Mouse (Mus musculus) testis, adult 2 months (tissue): ENCODE measurements around the gene Parpbp. TPM values are rescaled to one million over a fixed set of nuclear protein-coding genes. Genes with fewer than 3 reads are reported as not detected.

ENCODE experiments used
- H3K27ac ChIP-seq: fragments of 200-500 bp; 2 replicates; pipeline ENCODE4 v1.5.1; 2012; ENCODE audit warnings: low read depth, low read length; ENCODE audit not compliant: control insufficient read depth, insufficient read depth
- H3K27me3 ChIP-seq: fragments of 200-500 bp; 2 replicates; pipeline ENCODE4 v1.6.1; 2012; ENCODE audit warnings: mild to moderate bottlenecking, low read length, moderate library complexity; ENCODE audit not compliant: control insufficient read depth, insufficient read depth
- H3K36me3 ChIP-seq: fragments of 200-500 bp; 2 replicates; pipeline ENCODE4 v1.6.1; 2012; ENCODE audit warnings: mild to moderate bottlenecking, low read length; ENCODE audit not compliant: control insufficient read depth, insufficient read depth
- H3K4me1 ChIP-seq: fragments of 200-500 bp; 2 replicates; pipeline ENCODE4 v1.6.1; 2012; ENCODE audit warnings: low read length; ENCODE audit not compliant: control insufficient read depth, insufficient read depth
- H3K4me3 ChIP-seq: fragments of 200-500 bp; 2 replicates; pipeline ENCODE4 v1.5.1; 2012; ENCODE audit warnings: low read depth, mild to moderate bottlenecking, low read length, moderate library complexity, mixed read lengths; ENCODE audit not compliant: control insufficient read depth
- CTCF ChIP-seq: fragments of 200-500 bp; IDR thresholded peaks from 2 replicates; pipeline ENCODE4 v1.5.1; 2012; ENCODE audit warnings: low read depth, mild to moderate bottlenecking, inconsistent platforms, low read length, moderate library complexity; ENCODE audit not compliant: control insufficient read depth, insufficient read depth, insufficient replicate concordance
- POLR2A ChIP-seq: fragments of 200-500 bp; IDR thresholded peaks from 2 replicates; pipeline ENCODE4 v1.6.1; 2012; ENCODE audit warnings: low read depth, mild to moderate bottlenecking, inconsistent platforms, low read length, moderate library complexity; ENCODE audit not compliant: control insufficient read depth
- polyA plus RNA-seq: library from polyadenylated mRNA; depleted of rRNA; stranded (reverse); fragments of >200 nt; gene quantifications from 2 replicates; pipeline ENCODE4 v1.2.3, GENCODE M21; 2012

The Parpbp gene
- polyA plus RNA-seq, 1 experiment, result 4.7 TPM

DNA sequence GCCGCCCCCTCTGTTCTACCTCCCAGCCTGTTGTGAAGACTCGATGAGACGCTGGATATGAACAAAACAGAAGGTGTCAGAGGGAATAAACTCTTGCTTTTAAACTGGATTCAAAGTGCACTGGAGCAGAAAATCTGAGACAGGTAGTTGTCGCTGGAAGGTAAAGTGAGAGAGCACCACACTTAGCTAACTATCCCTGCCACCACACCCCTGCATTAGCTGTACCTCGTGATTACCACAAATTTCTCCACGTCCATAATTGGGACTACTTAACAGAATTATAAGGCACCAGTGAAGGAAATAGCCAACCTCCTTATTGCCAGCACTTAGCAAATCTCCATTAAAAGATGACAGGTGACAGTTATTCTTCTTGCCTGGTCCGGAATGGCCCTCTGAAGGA, 554 bp downstream of the Parpbp start:
- no peak for TF ChIP-seq POLR2A
- TF ChIP-seq CTCF, result no peak
- H3K27ac ChIP-seq, result peak overlapping the region; percentile 61; the same call in 1 of the 2 replicates
- no peaks in the 10 kb centered on the region; the same call in 1 of the 2 replicates for H3K36me3 ChIP-seq
- H3K4me1 ChIP-seq, result peaks cover 3% of the 10 kb centered on the region; the same call in 1 of the 2 replicates
- peak overlapping the region; percentile 96 for H3K4me3 ChIP-seq
- no peaks in the 10 kb centered on the region for H3K27me3 ChIP-seq

DNA sequence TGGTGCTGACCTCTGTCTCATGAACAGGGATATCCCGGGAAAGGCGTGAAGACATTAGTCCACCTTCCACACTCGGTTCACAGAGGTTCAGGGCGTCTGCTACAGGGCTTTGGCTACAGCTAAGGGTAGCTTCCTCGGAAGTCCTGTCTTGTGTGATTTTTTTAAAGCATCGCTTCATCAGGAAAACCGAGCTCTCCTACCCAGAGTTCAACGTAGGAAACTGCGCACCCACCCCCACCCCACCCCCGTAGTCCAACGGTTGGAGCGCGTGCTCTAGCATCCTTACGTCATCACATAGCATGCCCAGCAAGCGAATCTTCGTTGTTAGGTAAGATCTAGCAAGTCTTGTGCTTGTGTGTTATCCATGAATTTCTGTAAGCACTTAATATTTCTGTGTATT, 11.1 kb downstream of the Parpbp start:
- H3K4me3 ChIP-seq, result peak overlapping the region; percentile 92
- H3K27ac ChIP-seq, result peak overlapping the region; percentile 100
- TF ChIP-seq POLR2A (peak; percentile 84), CTCF (no peak)
- peaks cover 7% of the 10 kb centered on the region for H3K4me1 ChIP-seq
- no peaks in the 10 kb centered on the region for H3K27me3 ChIP-seq
- H3K36me3 ChIP-seq, result no peaks in the 10 kb centered on the region

DNA sequence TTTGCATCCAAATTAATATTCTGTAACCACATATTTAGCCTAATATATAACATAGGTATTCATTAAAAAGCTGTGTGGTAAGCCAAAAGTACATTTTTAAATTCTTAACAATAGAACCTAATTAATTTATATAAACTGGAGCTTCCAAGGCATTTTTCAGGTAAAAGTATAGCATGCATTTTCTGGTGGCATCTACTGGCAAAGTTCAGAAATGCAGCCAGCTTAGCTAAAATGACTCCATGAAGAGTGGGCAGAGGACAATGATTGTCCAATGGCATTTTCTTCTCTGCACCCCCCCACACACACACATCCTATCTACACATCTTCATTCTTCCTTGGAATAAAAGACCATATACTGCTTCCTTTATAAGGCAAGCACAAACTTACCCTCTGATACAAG, 27.0 kb downstream of the Parpbp start:
- Histone ChIP-seq H3K36me3 (no peaks in the 10 kb centered on the region), H3K4me3 (no peak overlapping the region), H3K27me3 (no peaks in the 10 kb centered on the region), H3K27ac (no peak overlapping the region), H3K4me1 (no peaks in the 10 kb centered on the region)
- no peak for TF ChIP-seq POLR2A
- TF ChIP-seq CTCF, result no peak

DNA sequence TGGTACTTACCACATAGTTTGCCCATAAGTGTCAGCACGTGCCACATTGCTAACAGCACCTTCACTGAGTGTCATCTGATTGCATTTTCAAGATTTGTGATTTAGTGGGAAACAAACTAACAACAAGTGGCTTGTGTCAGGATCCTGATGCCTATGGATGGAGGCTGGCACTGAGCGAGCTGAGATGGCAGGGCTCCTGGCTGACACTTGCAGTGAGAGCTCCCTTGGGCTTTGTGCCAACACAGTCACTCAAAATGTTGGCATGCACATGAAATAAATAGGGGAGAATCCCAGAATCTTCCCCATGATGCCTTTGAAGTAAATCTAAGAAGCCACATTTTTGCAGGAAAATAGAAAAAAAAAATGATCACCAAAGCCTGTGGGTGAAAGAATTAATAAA, 33.5 kb downstream of the Parpbp start:
- TF ChIP-seq POLR2A, result no peak
- TF ChIP-seq CTCF, result no peak
- no peaks in the 10 kb centered on the region for H3K4me1 ChIP-seq
- H3K4me3 ChIP-seq, result no peak overlapping the region
- H3K27ac ChIP-seq, result no peak overlapping the region
- peaks cover 1% of the 10 kb centered on the region; the same call in 1 of the 2 replicates for H3K36me3 ChIP-seq
- no peaks in the 10 kb centered on the region for H3K27me3 ChIP-seq

DNA sequence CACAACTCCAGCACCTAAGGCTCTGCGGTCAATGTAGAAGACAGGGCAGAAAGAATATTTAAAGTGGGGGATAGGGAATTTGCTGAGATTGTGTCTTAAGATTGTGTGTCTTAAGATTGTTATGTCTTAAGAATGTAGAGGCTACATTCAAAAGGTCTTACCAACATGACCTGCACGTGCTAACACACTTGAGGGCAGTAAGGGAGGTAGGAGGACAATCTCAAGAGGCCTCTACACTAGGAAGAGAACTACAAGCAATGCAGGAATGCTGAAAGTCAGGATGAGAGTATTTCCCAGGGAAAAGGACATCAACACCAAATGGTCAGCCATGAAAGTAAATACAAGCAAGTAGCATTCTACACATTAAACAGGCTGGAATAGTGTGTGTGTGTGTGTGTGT, 40.6 kb downstream of the Parpbp start:
- H3K4me1 ChIP-seq, result no peaks in the 10 kb centered on the region
- no peak overlapping the region for H3K4me3 ChIP-seq
- H3K27me3 ChIP-seq, result no peaks in the 10 kb centered on the region
- H3K27ac ChIP-seq, result no peak overlapping the region
- H3K36me3 ChIP-seq, result peaks cover 1% of the 10 kb centered on the region; the same call in 1 of the 2 replicates
- TF ChIP-seq CTCF, result no peak
- TF ChIP-seq POLR2A, result no peak

DNA sequence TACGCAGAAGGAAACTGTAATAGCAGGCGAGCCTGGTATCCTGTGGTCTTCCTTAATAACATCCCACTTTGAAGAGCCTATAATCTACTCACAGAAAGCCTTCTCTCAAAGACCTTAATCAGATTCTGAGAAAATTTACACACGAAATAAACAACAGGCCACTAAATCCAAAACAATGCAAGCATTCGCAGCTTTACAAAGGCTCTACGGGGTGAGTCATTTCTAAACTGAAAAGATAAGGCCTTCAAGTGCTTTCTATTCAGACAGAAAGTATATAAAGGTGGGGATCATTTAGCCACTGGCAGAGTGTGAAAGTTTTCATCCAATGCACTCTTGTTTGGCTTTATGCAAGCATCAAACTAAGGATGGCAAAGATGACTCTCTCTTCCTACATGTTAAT, 56.0 kb downstream of the Parpbp start, which contains the start of gene Pmch:
Pmch (plus strand) TSS at position 301 of the 400 bp plus-strand sequence.
- Histone ChIP-seq H3K36me3 (no peaks in the 10 kb centered on the region), H3K27me3 (no peaks in the 10 kb centered on the region), H3K27ac (no peak within 1 kb of the TSS), H3K4me3 (no peak within 1 kb of the TSS), H3K4me1 (no peaks in the 10 kb centered on the region)
- TF ChIP-seq CTCF, result no peak
- TF ChIP-seq POLR2A, result no peak

DNA sequence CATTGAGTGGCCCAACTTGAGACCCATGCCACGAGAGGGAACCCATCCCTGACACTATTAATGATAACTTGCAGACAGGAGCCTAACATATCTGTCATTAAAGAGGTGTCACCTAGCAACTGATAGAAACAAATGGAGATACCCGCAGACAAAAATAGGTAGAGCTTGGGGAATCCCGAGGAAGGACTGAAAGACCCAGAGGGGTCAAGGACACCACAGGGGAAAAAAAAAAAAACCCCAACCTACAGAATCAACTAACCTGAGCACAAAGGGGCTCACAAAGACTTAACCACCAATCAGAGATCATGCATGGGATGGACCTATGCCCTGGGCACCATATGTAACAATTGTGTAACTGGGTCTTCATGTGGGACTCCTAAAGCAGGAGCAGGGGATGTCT, 79.4 kb downstream of the Parpbp start:
- no peak overlapping the region for H3K27ac ChIP-seq
- TF ChIP-seq POLR2A, result no peak
- no peak for TF ChIP-seq CTCF
- no peaks in the 10 kb centered on the region for H3K4me1 ChIP-seq
- H3K27me3 ChIP-seq, result no peaks in the 10 kb centered on the region
- no peaks in the 10 kb centered on the region for H3K36me3 ChIP-seq
- H3K4me3 ChIP-seq, result no peak overlapping the region

DNA sequence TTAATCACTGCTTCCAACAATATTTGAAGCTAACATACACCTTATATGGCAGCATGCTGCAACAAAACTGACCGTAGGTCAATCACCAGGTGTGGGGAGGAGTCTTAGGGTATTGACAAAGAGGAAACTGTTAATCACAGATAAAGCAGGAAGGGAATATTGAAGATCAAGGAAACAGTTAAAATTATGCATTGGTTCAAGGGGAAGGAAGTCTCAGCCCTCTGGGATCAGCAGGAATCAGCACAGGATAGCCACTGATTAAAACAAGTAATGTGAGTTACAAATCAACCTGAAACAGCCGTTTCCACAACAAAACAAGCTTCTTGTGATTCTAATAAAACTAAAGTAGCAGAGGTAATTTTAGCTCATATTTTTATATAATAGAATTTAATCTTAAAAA, 81.9 kb downstream of the Parpbp start:
- no peaks in the 10 kb centered on the region for H3K36me3 ChIP-seq
- no peak overlapping the region for H3K4me3 ChIP-seq
- TF ChIP-seq CTCF (no peak), POLR2A (no peak)
- no peaks in the 10 kb centered on the region for H3K27me3 ChIP-seq
- no peaks in the 10 kb centered on the region for H3K4me1 ChIP-seq
- no peak overlapping the region for H3K27ac ChIP-seq
